Mouse (Mus musculus) G1E (cell line): Measurements from ENCODE around the gene Slc5a8.

Experiments
- CTCF ChIP-seq: IDR thresholded peaks from 2 replicates; pipeline ENCODE4 v1.5.1; 2012; ENCODE audit warnings: low read depth, low read length, inconsistent platforms, mixed read lengths
- GATA1 ChIP-seq: IDR thresholded peaks from 2 replicates; pipeline ENCODE4 v1.6.1; 2012; ENCODE audit warnings: borderline replicate concordance, low read length, inconsistent platforms, mixed read lengths
- POLR2AphosphoS5 ChIP-seq: IDR thresholded peaks from 2 replicates; pipeline ENCODE4 v1.6.1; 2012; ENCODE audit warnings: low read depth, low read length, inconsistent platforms; ENCODE audit not compliant: insufficient replicate concordance

GRCm38 (mm10) chr10:88886114-88886513 lies 322 bp downstream of the Slc5a8 start:
- TF ChIP-seq CTCF (no peak), GATA1 (no peak), POLR2AphosphoS5 (no peak)
